Mouse (Mus musculus) hindbrain, embryonic 12.5 days (tissue): Measurements from ENCODE around the gene S100a2. TPM values are rescaled to one million over a fixed set of nuclear protein-coding genes. Genes with fewer than 3 reads are reported as not detected.

Experiments
- ATAC-seq: fragments of 200-750 bp; cut with Nextera tagmentation; 2 replicates; pipeline ENCODE4 v1.8.0; 2017; ENCODE audit warnings: moderate TSS enrichment; ENCODE audit not compliant: low FRiP score
- H3K27ac ChIP-seq: fragments of 300-500 bp; sonication (generic); 2 replicates; pipeline ENCODE4 v1.5.1; 2016; ENCODE audit warnings: mild to moderate bottlenecking
- H3K27me3 ChIP-seq: fragments of 300-500 bp; sonication (generic); 2 replicates; pipeline ENCODE4 v1.6.1; 2016; ENCODE audit warnings: mild to moderate bottlenecking
- H3K36me3 ChIP-seq: fragments of 300-500 bp; sonication (generic); 2 replicates; pipeline ENCODE4 v1.6.1; 2016; ENCODE audit warnings: mild to moderate bottlenecking
- H3K4me1 ChIP-seq: fragments of 300-500 bp; sonication (generic); 2 replicates; pipeline ENCODE4 v1.6.1; 2016
- H3K4me2 ChIP-seq: fragments of 300-500 bp; sonication (generic); replicated peaks from 2 replicates; pipeline ENCODE4 v1.6.1; 2016; ENCODE audit warnings: mild to moderate bottlenecking
- H3K4me3 ChIP-seq: fragments of 300-500 bp; sonication (generic); 2 replicates; pipeline ENCODE4 v1.5.1; 2016; ENCODE audit warnings: mild to moderate bottlenecking
- H3K9ac ChIP-seq: fragments of 300-500 bp; sonication (generic); 2 replicates; pipeline ENCODE4 v1.6.1; 2016; ENCODE audit warnings: mild to moderate bottlenecking, moderate library complexity
- H3K9me3 ChIP-seq: fragments of 300-500 bp; sonication (generic); replicated peaks from 2 replicates; pipeline ENCODE4 v1.6.1; 2016; ENCODE audit warnings: mild to moderate bottlenecking
- WGBS: fragments of 180-500 bp; shearing (Covaris S2); methylation state at CpG from one replicate; pipeline ENCODE4 v1.1.7; 2016; 5-methylcytosine and 5-hydroxymethylcytosine counted together
- polyA plus RNA-seq: library from polyadenylated mRNA; unstranded; fragments of >200 nt; fragmentation: Nextera tagmentation; extraction: Ambion mirVana; gene quantifications from 2 replicates; pipeline ENCODE4 v1.2.1, GENCODE M21; 2016

The S100a2 gene
- polyA plus RNA-seq, 1 experiment from 2014 or later, result not detected

GRCm38 (mm10) chr3:90582156-90582555, 7.9 kb upstream of the S100a2 start:
- Histone ChIP-seq H3K9ac (no peak overlapping the region), H3K4me2 (no peak overlapping the region), H3K4me1 (no peaks in the 10 kb centered on the region), H3K27me3 (no peaks in the 10 kb centered on the region), H3K27ac (no peak overlapping the region), H3K4me3 (no peak overlapping the region), H3K36me3 (no peaks in the 10 kb centered on the region), H3K9me3 (no peaks in the 10 kb centered on the region)
- 92% methylated on average over 1 of the region's 1 CpGs for WGBS
- no peak for ATAC-seq

- Histone ChIP-seq H3K27me3 (no peaks in the 10 kb centered on the region), H3K4me3 (no peak overlapping the region), H3K4me1 (no peaks in the 10 kb centered on the region), H3K9me3 (no peaks in the 10 kb centered on the region), H3K27ac (no peak overlapping the region), H3K4me2 (no peak overlapping the region), H3K36me3 (no peaks in the 10 kb centered on the region), H3K9ac (no peak overlapping the region)
- WGBS, result 90% methylated on average over 4 of the region's 4 CpGs
- no peak for ATAC-seq
Measured at GRCm38 (mm10) chr3:90582556-90582955, 7.5 kb upstream of the S100a2 start.

GRCm38 (mm10) chr3:90583893-90584292, 6.2 kb upstream of the S100a2 start:
- no peak overlapping the region for H3K4me2 ChIP-seq
- H3K27me3 ChIP-seq, result no peaks in the 10 kb centered on the region
- H3K27ac ChIP-seq, result no peak overlapping the region
- no peak for ATAC-seq
- no peak overlapping the region for H3K4me3 ChIP-seq
- no peak overlapping the region for H3K9ac ChIP-seq
- WGBS, result 52% methylated on average over 3 of the region's 3 CpGs
- no peaks in the 10 kb centered on the region for H3K4me1 ChIP-seq
- no peaks in the 10 kb centered on the region for H3K36me3 ChIP-seq
- no peaks in the 10 kb centered on the region for H3K9me3 ChIP-seq

- no peaks in the 10 kb centered on the region for H3K36me3 ChIP-seq
- H3K27ac ChIP-seq, result no peak overlapping the region
- H3K27me3 ChIP-seq, result no peaks in the 10 kb centered on the region
- no peaks in the 10 kb centered on the region for H3K4me1 ChIP-seq
- 31% methylated on average over 5 of the region's 5 CpGs for WGBS
- H3K9ac ChIP-seq, result no peak overlapping the region
- no peak overlapping the region for H3K4me3 ChIP-seq
- H3K4me2 ChIP-seq, result no peak overlapping the region
- no peak for ATAC-seq
- no peaks in the 10 kb centered on the region for H3K9me3 ChIP-seq
Measured at GRCm38 (mm10) chr3:90585595-90585994, 4.5 kb upstream of the S100a2 start.

GRCm38 (mm10) chr3:90586016-90586643, 3.9 kb upstream of the S100a2 start:
- H3K4me3 ChIP-seq, result no peak overlapping the region
- H3K27me3 ChIP-seq, result no peaks in the 10 kb centered on the region
- no peaks in the 10 kb centered on the region for H3K9me3 ChIP-seq
- no peaks in the 10 kb centered on the region for H3K4me1 ChIP-seq
- no peaks in the 10 kb centered on the region for H3K36me3 ChIP-seq
- ATAC-seq, result no peak
- H3K9ac ChIP-seq, result no peak overlapping the region
- H3K27ac ChIP-seq, result no peak overlapping the region
- 88% methylated on average over 15 of the region's 15 CpGs for WGBS
- H3K4me2 ChIP-seq, result no peak overlapping the region

GRCm38 (mm10) chr3:90586906-90587305, 3.1 kb upstream of the S100a2 start:
- no peaks in the 10 kb centered on the region for H3K36me3 ChIP-seq

GRCm38 (mm10) chr3:90587361-90588101, 2.5 kb upstream of the S100a2 start:
- ATAC-seq, result no peak
- no peak overlapping the region for H3K4me3 ChIP-seq
- H3K27ac ChIP-seq, result no peak overlapping the region
- no peaks in the 10 kb centered on the region for H3K4me1 ChIP-seq
- no peak overlapping the region for H3K4me2 ChIP-seq
- no peaks in the 10 kb centered on the region for H3K27me3 ChIP-seq
- no peaks in the 10 kb centered on the region for H3K9me3 ChIP-seq
- WGBS, result 89% methylated on average over 14 of the region's 14 CpGs
- H3K9ac ChIP-seq, result no peak overlapping the region
- no peaks in the 10 kb centered on the region for H3K36me3 ChIP-seq

More at GRCm38 (mm10) chr3:90586906-90587305, 3.1 kb upstream of the S100a2 start:
- H3K4me1 ChIP-seq, result no peaks in the 10 kb centered on the region
- no peaks in the 10 kb centered on the region for H3K27me3 ChIP-seq
- ATAC-seq, result no peak
- H3K9me3 ChIP-seq, result no peaks in the 10 kb centered on the region
- H3K4me3 ChIP-seq, result no peak overlapping the region
- H3K9ac ChIP-seq, result no peak overlapping the region
- 67% methylated on average over 10 of the region's 10 CpGs for WGBS
- H3K4me2 ChIP-seq, result no peak overlapping the region
- no peak overlapping the region for H3K27ac ChIP-seq

- Histone ChIP-seq H3K9me3 (no peaks in the 10 kb centered on the region), H3K36me3 (no peaks in the 10 kb centered on the region), H3K27me3 (no peaks in the 10 kb centered on the region), H3K4me2 (no peak overlapping the region), H3K27ac (no peak overlapping the region), H3K4me1 (no peaks in the 10 kb centered on the region), H3K9ac (no peak overlapping the region), H3K4me3 (no peak overlapping the region)
- ATAC-seq, result no peak
- 88% methylated on average over 6 of the region's 6 CpGs for WGBS
Measured at GRCm38 (mm10) chr3:90589390-90589789, 657 bp upstream of the S100a2 start.

- WGBS, result 62% methylated on average over 1 of the region's 1 CpGs
- Histone ChIP-seq H3K4me2 (no peak overlapping the region), H3K27ac (no peak overlapping the region), H3K9me3 (no peaks in the 10 kb centered on the region), H3K4me1 (no peaks in the 10 kb centered on the region), H3K27me3 (no peaks in the 10 kb centered on the region), H3K4me3 (no peak overlapping the region), H3K36me3 (no peaks in the 10 kb centered on the region), H3K9ac (no peak overlapping the region)
- no peak for ATAC-seq
Measured at GRCm38 (mm10) chr3:90594466-90594865, 4.4 kb downstream of the S100a2 start.

- H3K36me3 ChIP-seq, result no peaks in the 10 kb centered on the region
- no peaks in the 10 kb centered on the region for H3K27me3 ChIP-seq
- no peak overlapping the region for H3K9ac ChIP-seq
- H3K9me3 ChIP-seq, result no peaks in the 10 kb centered on the region
- no peak for ATAC-seq
- no peak overlapping the region for H3K4me3 ChIP-seq
- no peak overlapping the region for H3K4me2 ChIP-seq
- no peak overlapping the region for H3K27ac ChIP-seq
- 78% methylated on average over 5 of the region's 5 CpGs for WGBS
- no peaks in the 10 kb centered on the region for H3K4me1 ChIP-seq
Measured at GRCm38 (mm10) chr3:90595556-90595955, 5.5 kb downstream of the S100a2 start.

- no peaks in the 10 kb centered on the region for H3K36me3 ChIP-seq
- H3K27ac ChIP-seq, result no peak overlapping the region
- H3K27me3 ChIP-seq, result no peaks in the 10 kb centered on the region
- WGBS, result 82% methylated on average over 6 of the region's 6 CpGs
- no peaks in the 10 kb centered on the region for H3K4me1 ChIP-seq
- H3K4me3 ChIP-seq, result no peak overlapping the region
- H3K4me2 ChIP-seq, result no peak overlapping the region
- no peak overlapping the region for H3K9ac ChIP-seq
- no peaks in the 10 kb centered on the region for H3K9me3 ChIP-seq
- ATAC-seq, result no peak
Measured at GRCm38 (mm10) chr3:90596810-90597209, 6.8 kb downstream of the S100a2 start.

- Histone ChIP-seq H3K36me3 (no peaks in the 10 kb centered on the region), H3K27ac (no peak overlapping the region), H3K4me2 (no peak overlapping the region), H3K4me1 (no peaks in the 10 kb centered on the region), H3K4me3 (no peak overlapping the region), H3K9me3 (no peaks in the 10 kb centered on the region), H3K27me3 (no peaks in the 10 kb centered on the region), H3K9ac (no peak overlapping the region)
- WGBS, result 57% methylated on average over 6 of the region's 6 CpGs
- no peak for ATAC-seq
Measured at GRCm38 (mm10) chr3:90597736-90598135, 7.7 kb downstream of the S100a2 start.

GRCm38 (mm10) chr3:90598212-90598611, 8.2 kb downstream of the S100a2 start:
- no peak overlapping the region for H3K4me3 ChIP-seq
- ATAC-seq, result no peak
- no peak overlapping the region for H3K4me2 ChIP-seq
- H3K27ac ChIP-seq, result no peak overlapping the region
- H3K4me1 ChIP-seq, result no peaks in the 10 kb centered on the region
- H3K36me3 ChIP-seq, result no peaks in the 10 kb centered on the region
- H3K9me3 ChIP-seq, result no peaks in the 10 kb centered on the region
- no peak overlapping the region for H3K9ac ChIP-seq
- 82% methylated on average over 4 of the region's 4 CpGs for WGBS
- no peaks in the 10 kb centered on the region for H3K27me3 ChIP-seq
